Mouse (Mus musculus) ES-E14 (cell line): Measurements from ENCODE around the gene Abhd12. TPM values are rescaled to one million over a fixed set of nuclear protein-coding genes. Genes with fewer than 3 reads are reported as not detected.

Experiments used
- DNase-seq: peaks from one replicate; pipeline ENCODE4 v3.0.0-alpha.2; 2013; ENCODE audit warnings: low read depth, low spot score
- H3K27ac ChIP-seq: 2 replicates; pipeline ENCODE4 v1.5.1; 2012; ENCODE audit warnings: low read depth, mild to moderate bottlenecking, low read length, moderate library complexity, mixed read lengths; ENCODE audit not compliant: poor library complexity, insufficient read depth, severe bottlenecking
- H3K36me3 ChIP-seq: 2 replicates; pipeline ENCODE4 v1.6.1; 2012; ENCODE audit warnings: mild to moderate bottlenecking, low read length, moderate library complexity, mixed read lengths; ENCODE audit not compliant: control insufficient read depth, poor library complexity, insufficient read depth, severe bottlenecking
- H3K4me1 ChIP-seq, 2 experiments: fragments of 150-350 bp in 1 of 2; sonication (generic) in 1 of 2; 2 replicates each; pipeline ENCODE4 v1.6.1; 2012; ENCODE audit warnings: low read length in 2 of 2, mild to moderate bottlenecking in 1 of 2, mixed read lengths in 1 of 2; ENCODE audit not compliant: control insufficient read depth in 2 of 2, insufficient read depth in 2 of 2, poor library complexity in 1 of 2
- H3K4me3 ChIP-seq, 2 experiments: fragments of 150-350 bp in 1 of 2; sonication (generic) in 1 of 2; 2 replicates each; pipeline ENCODE4 v1.5.1; 2012; ENCODE audit warnings: low read length in 2 of 2, low read depth in 1 of 2, mild to moderate bottlenecking in 1 of 2, mixed read lengths in 1 of 2; ENCODE audit not compliant: insufficient read depth in 1 of 2, poor library complexity in 1 of 2, severe bottlenecking in 1 of 2
- H3K9ac ChIP-seq: 2 replicates; pipeline ENCODE4 v1.6.1; 2012; ENCODE audit warnings: low read depth, mild to moderate bottlenecking, low read length, mixed read lengths; ENCODE audit not compliant: poor library complexity, insufficient read depth, severe bottlenecking
- H3K9me3 ChIP-seq: fragments of 150-350 bp; sonication (generic); 2 replicates; pipeline ENCODE4 v1.6.1; 2012; ENCODE audit warnings: low read depth, mild to moderate bottlenecking, low read length; ENCODE audit not compliant: control insufficient read depth, insufficient read depth
- CHD2 ChIP-seq: IDR thresholded peaks from 2 replicates; pipeline ENCODE4 v1.6.1; 2014; ENCODE audit warnings: mild to moderate bottlenecking, low read depth, low read length, inconsistent platforms
- HCFC1 ChIP-seq: IDR thresholded peaks from 2 replicates; pipeline ENCODE4 v1.6.1; 2012; ENCODE audit warnings: low read length, inconsistent platforms, borderline replicate concordance; ENCODE audit not compliant: insufficient read depth
- MAFK ChIP-seq: IDR thresholded peaks from 2 replicates; pipeline ENCODE4 v1.6.1; 2014; ENCODE audit warnings: mild to moderate bottlenecking, low read depth, low read length, inconsistent platforms; ENCODE audit not compliant: insufficient read depth
- ZC3H11A ChIP-seq: IDR thresholded peaks from 2 replicates; pipeline ENCODE4 v1.6.1; 2012; ENCODE audit warnings: low read depth, mild to moderate bottlenecking, inconsistent platforms, low read length, borderline replicate concordance
- ZNF384 ChIP-seq: IDR thresholded peaks from 2 replicates; pipeline ENCODE4 v1.6.1; 2012; ENCODE audit warnings: low read depth, low read length, inconsistent platforms
- in situ Hi-C, 2 experiments: fragments of 600-800 bp; cut with MboI; formaldehyde crosslinking; loops; one replicate each; pipeline ENCODE4 v1.15.1; 2025; ENCODE audit warnings: low sequenced_read_pairs in 2 of 2, inconsistent platforms in 1 of 2; ENCODE audit not compliant: unreplicated experiment in 2 of 2
- total RNA-seq: library from RNA; depleted of rRNA; stranded (reverse); fragments of 300-350 nt; gene quantifications from 2 replicates; pipeline ENCODE4 v1.2.3, GENCODE M21; 2012

The Abhd12 gene
- total RNA-seq, 1 experiment: 59.4 TPM

- no peak overlapping the region for H3K9ac ChIP-seq
- peaks cover 21% of the 10 kb centered on the region; the same call in 1 of the 2 replicates for H3K36me3 ChIP-seq
- DNase-seq: no peak
- no peaks in the 10 kb centered on the region for H3K9me3 ChIP-seq
- H3K4me3 ChIP-seq: no peak overlapping the region
- in situ Hi-C loops: no loop called here
- peaks cover 8 to 13% of the 10 kb centered on the region in 2 experiments for H3K4me1 ChIP-seq
- TF ChIP-seq ZC3H11A (no peak), CHD2 (no peak), HCFC1 (no peak), MAFK (no peak), ZNF384 (no peak)
- H3K27ac ChIP-seq: no peak overlapping the region
Measured at GRCm38 (mm10) chr2:150834616-150835015, 69.9 kb downstream of the Abhd12 start.

GRCm38 (mm10) chr2:150832029-150832428, 72.5 kb downstream of the Abhd12 start:
- in situ Hi-C loops: no loop called here

GRCm38 (mm10) chr2:150830911-150831441, 73.6 kb downstream of the Abhd12 start:
- in situ Hi-C loops: no loop called here
- peaks cover 28% of the 10 kb centered on the region; the same call in 1 of the 2 replicates for H3K36me3 ChIP-seq
- no peak for TF ChIP-seq CHD2
- no peak for TF ChIP-seq ZC3H11A
- TF ChIP-seq HCFC1: no peak
- no peak for TF ChIP-seq ZNF384
- TF ChIP-seq MAFK: no peak

More at GRCm38 (mm10) chr2:150832029-150832428, 72.5 kb downstream of the Abhd12 start:
- no peaks in the 10 kb centered on the region for H3K9me3 ChIP-seq
- peaks cover 2 to 6% of the 10 kb centered on the region in 2 experiments for H3K4me1 ChIP-seq
- peaks cover 23% of the 10 kb centered on the region; the same call in 1 of the 2 replicates for H3K36me3 ChIP-seq
- DNase-seq: no peak
- TF ChIP-seq ZNF384 (no peak), CHD2 (no peak), ZC3H11A (no peak), HCFC1 (no peak), MAFK (no peak)
- H3K27ac ChIP-seq: no peak overlapping the region
- no peak overlapping the region for H3K9ac ChIP-seq
- H3K4me3 ChIP-seq: no peak overlapping the region

GRCm38 (mm10) chr2:150830011-150830410, 74.5 kb downstream of the Abhd12 start:
- in situ Hi-C loops: no loop called here
- TF ChIP-seq HCFC1 (no peak), ZNF384 (no peak)
- no peaks in the 10 kb centered on the region for H3K9me3 ChIP-seq
- peaks cover 26% of the 10 kb centered on the region; the same call in 1 of the 2 replicates for H3K36me3 ChIP-seq
- H3K27ac ChIP-seq: no peak overlapping the region
- H3K4me3 ChIP-seq: no peak overlapping the region
- DNase-seq: no peak
- no peaks in the 10 kb centered on the region for H3K4me1 ChIP-seq
- no peak overlapping the region for H3K9ac ChIP-seq

More at GRCm38 (mm10) chr2:150830911-150831441, 73.6 kb downstream of the Abhd12 start:
- H3K9me3 ChIP-seq: no peaks in the 10 kb centered on the region
- H3K4me3 ChIP-seq: no peak overlapping the region
- no peak for DNase-seq
- H3K27ac ChIP-seq: no peak overlapping the region
- H3K9ac ChIP-seq: no peak overlapping the region
- H3K4me1 ChIP-seq: no peaks in the 10 kb centered on the region
